Mouse (Mus musculus) lung, adult 2 months (tissue): ENCODE data around the gene Ripor3.

Experiments used
- CTCF ChIP-seq: fragments of 200-500 bp; IDR thresholded peaks from 2 replicates; pipeline ENCODE4 v1.5.1; 2011; ENCODE audit warnings: mild to moderate bottlenecking, low read length, control low read depth; ENCODE audit not compliant: insufficient read depth
- POLR2A ChIP-seq: fragments of 200-500 bp; IDR thresholded peaks from 2 replicates; pipeline ENCODE4 v1.6.1; 2011; ENCODE audit warnings: low read depth, mild to moderate bottlenecking, control low read depth, low read length, borderline replicate concordance; ENCODE audit errors: extremely low read depth

DNA sequence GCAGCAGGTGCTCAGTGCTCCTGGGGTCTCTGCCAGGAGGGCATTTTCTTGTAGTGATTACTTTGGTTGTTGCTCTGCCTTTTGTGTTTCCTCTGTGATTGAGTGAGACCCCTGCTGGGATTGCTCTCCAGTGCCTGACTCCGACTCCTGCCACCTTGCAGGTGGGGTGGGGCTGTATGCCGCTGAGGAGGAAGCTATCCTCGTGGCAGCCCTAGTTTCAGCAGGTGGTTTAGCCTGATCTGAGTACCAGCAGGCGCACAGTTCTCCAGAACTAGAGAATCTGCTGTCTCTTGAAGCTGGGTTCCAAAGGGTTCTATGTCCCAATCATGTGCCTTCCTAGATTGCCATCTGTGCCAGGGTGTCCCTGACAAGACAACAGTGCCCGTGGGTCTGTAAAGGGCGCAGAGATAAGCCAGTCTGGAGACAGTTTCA, 68.7 kb downstream of the Ripor3 start:
- TF ChIP-seq POLR2A (no peak), CTCF (no peak)
